Mouse (Mus musculus) embryonic facial prominence, embryonic 13.5 days (tissue): ENCODE data around the gene Olfr995. TPM values are rescaled to one million over a fixed set of nuclear protein-coding genes. Genes with fewer than 3 reads are reported as not detected.

Experiments
- ATAC-seq: fragments of 200-750 bp; cut with Nextera tagmentation; 2 replicates; pipeline ENCODE4 v1.8.0; 2017; ENCODE audit warnings: low read depth; ENCODE audit not compliant: insufficient number of reproducible peaks, insufficient read depth, low FRiP score, low TSS enrichment
- H3K27ac ChIP-seq: fragments of 300-500 bp; sonication (generic); 2 replicates; pipeline ENCODE4 v1.5.1; 2015; ENCODE audit warnings: moderate library complexity, mild to moderate bottlenecking, inconsistent platforms
- H3K27me3 ChIP-seq: fragments of 300-500 bp; sonication (generic); 2 replicates; pipeline ENCODE4 v1.6.1; 2015; ENCODE audit warnings: mild to moderate bottlenecking, inconsistent platforms
- H3K36me3 ChIP-seq: fragments of 300-500 bp; sonication (generic); 2 replicates; pipeline ENCODE4 v1.6.1; 2015; ENCODE audit warnings: mild to moderate bottlenecking, inconsistent platforms
- H3K4me1 ChIP-seq: fragments of 300-500 bp; sonication (generic); 2 replicates; pipeline ENCODE4 v1.6.1; 2015; ENCODE audit warnings: inconsistent platforms
- H3K4me2 ChIP-seq: fragments of 300-500 bp; sonication (generic); 2 replicates; pipeline ENCODE4 v1.6.1; 2015; ENCODE audit warnings: moderate library complexity, mild to moderate bottlenecking, inconsistent platforms
- H3K4me3 ChIP-seq: fragments of 300-500 bp; sonication (generic); 2 replicates; pipeline ENCODE4 v1.5.1; 2015; ENCODE audit warnings: mild to moderate bottlenecking, inconsistent platforms
- H3K9ac ChIP-seq: fragments of 300-500 bp; sonication (generic); 2 replicates; pipeline ENCODE4 v1.6.1; 2015; ENCODE audit warnings: mild to moderate bottlenecking, inconsistent platforms
- H3K9me3 ChIP-seq: fragments of 300-500 bp; sonication (generic); 2 replicates; pipeline ENCODE4 v1.6.1; 2016; ENCODE audit warnings: inconsistent platforms
- WGBS: fragments of 180-500 bp; shearing (Covaris S2); methylation state at CpG from one replicate; pipeline ENCODE4 v1.1.7; 2015; ENCODE audit warnings: mixed read lengths; 5-methylcytosine and 5-hydroxymethylcytosine counted together
- polyA plus RNA-seq: library from polyadenylated mRNA; unstranded; fragments of >200 nt; fragmentation: Nextera tagmentation; extraction: Ambion mirVana; gene quantifications from 2 replicates; pipeline ENCODE4 v1.2.1, GENCODE M21; 2015

The Olfr995 gene
- polyA plus RNA-seq: not detected in 2 replicates

DNA sequence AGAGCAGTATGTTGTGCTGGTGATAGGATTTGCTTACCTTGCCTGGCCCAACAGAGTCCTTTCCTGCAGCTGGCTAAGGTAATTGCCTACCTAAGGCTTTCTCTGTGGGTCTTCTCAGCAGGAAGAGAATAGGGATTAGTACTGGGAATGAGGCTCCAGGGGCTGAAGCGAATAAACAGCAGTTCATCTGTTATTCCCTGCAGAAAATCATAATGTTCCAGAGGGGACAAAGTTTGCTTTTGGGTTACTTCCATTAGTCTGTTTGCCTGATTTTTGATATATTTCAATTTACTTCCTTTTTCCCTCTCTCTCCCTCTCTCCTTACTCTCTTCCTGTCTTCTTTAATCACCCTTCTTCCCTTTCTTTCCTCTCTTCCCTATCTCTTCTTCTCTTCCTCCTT is at the start of gene Olfr995:
Gene Olfr995, minus strand, starts transcription at position 101 of the 400 bp plus-strand sequence.
- no peak for ATAC-seq
- H3K27ac ChIP-seq: no peak within 1 kb of the TSS
- 25% methylated on average over 1 of the region's 1 CpGs for WGBS

DNA sequence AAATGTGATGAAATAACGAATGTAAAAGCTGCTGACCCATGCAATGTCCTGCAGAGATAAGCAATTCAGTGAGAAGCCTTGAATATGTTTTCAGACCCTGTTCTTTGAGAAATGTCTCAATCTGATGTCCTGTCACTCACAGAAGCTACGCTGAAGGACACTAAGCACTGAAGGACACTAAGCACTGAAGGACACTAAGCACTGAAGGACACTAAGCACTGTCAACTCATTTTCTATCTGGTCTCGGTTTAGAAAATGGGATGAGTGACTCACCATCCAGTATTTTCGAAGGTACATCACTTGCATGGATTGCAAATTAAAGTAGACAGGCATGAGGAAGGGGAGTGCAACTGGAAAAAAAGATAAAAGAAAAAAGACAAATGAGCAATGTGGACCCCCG is 47.0 kb upstream of the Olfr995 start:
- 77% methylated on average over 5 of the region's 5 CpGs for WGBS
- Histone ChIP-seq H3K9ac (no peak overlapping the region), H3K9me3 (no peaks in the 10 kb centered on the region), H3K4me1 (no peaks in the 10 kb centered on the region), H3K27ac (no peak overlapping the region), H3K4me3 (no peak overlapping the region), H3K27me3 (no peaks in the 10 kb centered on the region), H3K4me2 (no peak overlapping the region), H3K36me3 (no peaks in the 10 kb centered on the region)
- no peak for ATAC-seq

More for the DNA sequence above, at the start of gene Olfr995:
- Histone ChIP-seq H3K4me1 (no peaks in the 10 kb centered on the region), H3K4me3 (no peak within 1 kb of the TSS), H3K9ac (no peak within 1 kb of the TSS), H3K4me2 (no peak within 1 kb of the TSS), H3K27me3 (no peaks in the 10 kb centered on the region), H3K9me3 (no peaks in the 10 kb centered on the region), H3K36me3 (no peaks in the 10 kb centered on the region)

DNA sequence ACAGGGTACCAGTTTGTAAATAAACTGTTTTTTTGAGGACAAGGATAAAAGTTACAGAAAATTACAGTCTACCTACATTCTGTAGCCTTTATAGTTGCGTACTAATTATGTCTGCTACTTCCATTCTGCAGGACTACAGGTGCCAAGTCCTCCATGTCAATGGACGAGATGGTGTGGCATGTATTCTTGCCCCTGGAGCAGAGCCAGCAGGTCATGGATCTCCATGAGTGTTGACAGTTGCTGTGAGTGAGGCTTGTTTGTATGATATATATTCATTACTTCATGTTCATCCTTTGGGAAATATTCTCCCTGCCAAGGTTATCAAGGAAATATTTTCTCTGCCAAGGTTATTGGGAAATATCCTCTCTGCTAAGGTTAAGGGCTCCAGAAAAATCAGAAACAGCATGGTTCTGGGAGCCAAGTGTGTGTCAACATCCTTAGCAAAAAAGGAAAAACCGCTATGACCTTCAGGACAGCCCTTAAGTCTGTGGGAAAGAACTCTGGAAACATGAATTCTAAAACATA is 23.4 kb upstream of the Olfr995 start:
- no peaks in the 10 kb centered on the region for H3K27me3 ChIP-seq
- H3K4me1 ChIP-seq: no peaks in the 10 kb centered on the region
- H3K27ac ChIP-seq: no peak overlapping the region
- 84% methylated on average over 3 of the region's 3 CpGs for WGBS
- H3K4me2 ChIP-seq: no peak overlapping the region
- H3K36me3 ChIP-seq: no peaks in the 10 kb centered on the region
- ATAC-seq: no peak
- H3K9me3 ChIP-seq: no peaks in the 10 kb centered on the region; the same call in 1 of the 2 replicates
- no peak overlapping the region for H3K4me3 ChIP-seq
- H3K9ac ChIP-seq: no peak overlapping the region

DNA sequence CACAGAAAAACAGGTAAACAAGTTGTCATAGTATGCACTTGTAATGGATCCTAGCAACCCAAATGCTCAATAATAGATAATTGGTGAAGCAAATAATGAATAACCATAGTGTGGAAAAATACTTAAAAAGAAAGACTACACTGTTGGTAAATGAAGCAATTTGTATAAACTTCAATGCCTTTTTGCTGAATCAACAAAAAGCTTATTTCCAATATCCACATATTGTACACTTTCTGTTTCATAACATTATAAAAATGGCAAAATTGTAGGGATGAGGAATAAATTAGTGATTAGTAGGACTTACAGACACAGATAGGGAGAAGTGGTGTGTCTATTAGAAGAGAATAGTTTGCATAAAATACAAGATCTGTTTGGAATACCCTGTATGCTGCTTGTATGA is 893 bp downstream of the Olfr995 start:
- no peaks in the 10 kb centered on the region for H3K9me3 ChIP-seq
- H3K27ac ChIP-seq: no peak overlapping the region
- ATAC-seq: no peak
- H3K9ac ChIP-seq: no peak overlapping the region
- H3K36me3 ChIP-seq: no peaks in the 10 kb centered on the region
- H3K4me1 ChIP-seq: no peaks in the 10 kb centered on the region
- no peaks in the 10 kb centered on the region for H3K27me3 ChIP-seq
- no peak overlapping the region for H3K4me2 ChIP-seq
- no peak overlapping the region for H3K4me3 ChIP-seq

DNA sequence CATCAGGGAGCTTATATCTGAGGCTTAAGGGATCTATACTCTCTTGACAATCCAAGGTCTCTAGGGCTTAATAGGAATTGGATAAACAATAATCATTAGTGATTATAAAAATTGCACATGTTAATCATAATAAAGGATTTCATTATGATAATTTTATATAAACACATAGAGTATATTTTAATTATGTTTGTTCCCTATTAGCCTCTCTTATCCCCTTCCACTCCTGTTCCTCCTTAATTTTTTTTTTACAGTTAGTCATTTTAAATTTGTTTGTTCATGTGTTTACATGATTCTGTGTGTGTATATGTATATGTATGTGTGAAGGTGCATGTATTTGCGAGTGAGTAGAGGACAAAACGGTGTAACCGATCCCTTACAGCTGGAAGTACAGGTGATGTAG is 7.1 kb downstream of the Olfr995 start, which contains the start of gene Olfr994:
Gene Olfr994, minus strand, starts transcription at position 101 of the 400 bp plus-strand sequence.
- Histone ChIP-seq H3K36me3 (no peaks in the 10 kb centered on the region), H3K9ac (no peak within 1 kb of the TSS), H3K4me3 (no peak within 1 kb of the TSS), H3K9me3 (no peaks in the 10 kb centered on the region), H3K27me3 (no peaks in the 10 kb centered on the region), H3K4me1 (no peaks in the 10 kb centered on the region), H3K27ac (no peak within 1 kb of the TSS), H3K4me2 (no peak within 1 kb of the TSS)
- 93% methylated on average over 3 of the region's 3 CpGs for WGBS
- no peak for ATAC-seq

DNA sequence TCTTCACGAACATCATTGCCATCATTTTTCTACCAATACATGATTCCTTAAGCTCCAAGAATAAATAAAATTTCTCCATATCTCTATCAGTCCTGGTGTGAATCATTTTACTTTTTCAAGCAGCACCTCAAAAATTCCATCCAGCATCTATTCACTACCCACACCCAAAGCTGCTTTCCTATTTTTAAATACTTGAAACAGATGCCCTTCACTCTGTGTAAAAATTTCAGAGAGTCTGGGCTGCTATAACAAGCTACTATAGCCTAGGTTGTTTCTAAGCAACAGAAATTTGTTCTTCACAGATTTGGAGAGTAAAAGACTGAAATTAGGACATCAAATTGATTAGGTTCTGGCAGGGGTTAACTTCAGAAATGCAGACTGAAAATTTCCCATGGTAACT is 17.5 kb downstream of the Olfr995 start:
- H3K4me3 ChIP-seq: no peak overlapping the region
- H3K4me2 ChIP-seq: no peak overlapping the region
- H3K9me3 ChIP-seq: no peaks in the 10 kb centered on the region
- no peak for ATAC-seq
- no peak overlapping the region for H3K27ac ChIP-seq
- H3K9ac ChIP-seq: no peak overlapping the region
- H3K27me3 ChIP-seq: no peaks in the 10 kb centered on the region
- no peaks in the 10 kb centered on the region for H3K36me3 ChIP-seq
- 78% methylated on average over 1 of the region's 1 CpGs for WGBS
- no peaks in the 10 kb centered on the region for H3K4me1 ChIP-seq

DNA sequence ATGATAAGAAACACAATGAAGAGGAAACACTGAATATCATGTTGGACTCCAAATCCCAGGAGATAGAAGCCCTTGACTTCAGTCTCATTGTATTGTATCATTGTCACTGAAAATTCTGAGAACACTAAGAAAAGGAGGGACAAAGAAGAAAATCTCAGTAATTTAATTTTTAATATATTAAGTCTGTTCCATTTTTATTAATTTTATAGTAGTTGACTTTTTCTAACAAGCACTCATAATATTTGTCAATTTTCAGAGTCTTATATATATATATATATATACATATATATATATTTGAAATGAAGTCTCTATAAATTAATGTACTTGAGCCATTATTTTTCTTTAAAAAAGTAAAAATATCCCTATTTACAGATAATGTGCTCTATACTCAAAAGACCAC is 28.7 kb downstream of the Olfr995 start, which contains the start of gene Olfr993:
Gene Olfr993, minus strand, starts transcription at position 101 of the 400 bp plus-strand sequence.
- ATAC-seq: no peak
- H3K4me2 ChIP-seq: no peak within 1 kb of the TSS
- no peak within 1 kb of the TSS for H3K27ac ChIP-seq
- H3K27me3 ChIP-seq: no peaks in the 10 kb centered on the region
- no peaks in the 10 kb centered on the region for H3K9me3 ChIP-seq
- H3K4me1 ChIP-seq: no peaks in the 10 kb centered on the region
- H3K9ac ChIP-seq: no peak within 1 kb of the TSS
- H3K36me3 ChIP-seq: no peaks in the 10 kb centered on the region
- no peak within 1 kb of the TSS for H3K4me3 ChIP-seq

DNA sequence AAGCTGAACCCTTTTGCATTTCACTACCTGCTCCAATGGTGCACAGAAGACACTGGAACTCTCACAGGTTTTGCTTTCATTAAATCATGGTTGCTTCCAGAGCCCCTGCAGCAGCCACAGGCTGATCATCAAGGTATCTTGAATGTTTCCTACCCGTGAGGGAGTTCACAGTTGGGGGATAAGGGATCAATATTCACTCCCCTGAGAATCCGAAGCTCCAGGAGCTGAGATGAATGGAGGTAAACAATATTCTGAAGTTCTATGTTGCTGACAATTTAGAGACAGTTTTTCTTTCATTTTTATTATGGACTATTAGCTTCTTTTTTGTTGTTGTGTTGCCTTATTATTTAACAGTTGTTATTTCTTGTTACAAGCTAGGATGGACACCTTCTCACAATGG is 34.1 kb downstream of the Olfr995 start, which contains the start of gene Olfr992:
Gene Olfr992, minus strand, starts transcription at position 101 of the 400 bp plus-strand sequence.
- H3K36me3 ChIP-seq: no peaks in the 10 kb centered on the region
- no peaks in the 10 kb centered on the region for H3K9me3 ChIP-seq
- WGBS: 53% methylated on average over 2 of the region's 2 CpGs
- H3K27me3 ChIP-seq: no peaks in the 10 kb centered on the region
- no peak within 1 kb of the TSS for H3K27ac ChIP-seq
- H3K4me1 ChIP-seq: no peaks in the 10 kb centered on the region
- ATAC-seq: no peak
- no peak within 1 kb of the TSS for H3K4me3 ChIP-seq
- H3K9ac ChIP-seq: no peak within 1 kb of the TSS
- H3K4me2 ChIP-seq: no peak within 1 kb of the TSS

Other genes with a start within 250 kb of the Olfr995 start
- gene Lrrc55, start 246.4 kb downstream of the Olfr995 start, polyA plus RNA-seq: 0.59 and 0.61 TPM in 2 replicates
- not detected in 2 replicates for gene Olfr987, start 104.3 kb downstream of the Olfr995 start, polyA plus RNA-seq
- not detected in 2 replicates for gene Olfr988, start 80.4 kb downstream of the Olfr995 start, polyA plus RNA-seq
- gene Olfr992, start 34.2 kb downstream of the Olfr995 start, polyA plus RNA-seq: not detected in 2 replicates
- not detected in 2 replicates for gene Olfr993, start 28.8 kb downstream of the Olfr995 start, polyA plus RNA-seq
- not detected in 2 replicates for gene Olfr994, start 7.2 kb downstream of the Olfr995 start, polyA plus RNA-seq
- gene 4833423E24Rik, start 75.4 kb upstream of the Olfr995 start, polyA plus RNA-seq: 1.6 and 2.8 TPM in 2 replicates
- not detected in 2 replicates for gene Olfr996, start 135.6 kb upstream of the Olfr995 start, polyA plus RNA-seq
- gene Olfr998, start 145.3 kb upstream of the Olfr995 start, polyA plus RNA-seq: not detected in 2 replicates
- gene Olfr1000, start 168.3 kb upstream of the Olfr995 start, polyA plus RNA-seq: not detected in 2 replicates
- gene Olfr1002, start 207.1 kb upstream of the Olfr995 start, polyA plus RNA-seq: not detected in 2 replicates
- not detected in 2 replicates for gene Olfr154, start 220.8 kb upstream of the Olfr995 start, polyA plus RNA-seq
- gene Olfr1006, start 235.1 kb upstream of the Olfr995 start, polyA plus RNA-seq: not detected in 2 replicates
- gene Olfr1008, start 245.8 kb upstream of the Olfr995 start, polyA plus RNA-seq: not detected in 2 replicates